Mouse (Mus musculus) heart, embryonic 13.5 days (tissue): Measurements from ENCODE around the gene Deup1. TPM values are rescaled to one million over a fixed set of nuclear protein-coding genes. Genes with fewer than 3 reads are reported as not detected.
"Not testable (repeated sequence)": the region's sequence is repeated elsewhere in the genome, so short reads cannot be mapped to it uniquely, and the experiment has no call there.

Experiments
- ATAC-seq: fragments of 200-750 bp; cut with Nextera tagmentation; 2 replicates; pipeline ENCODE4 v1.8.0; 2017; ENCODE audit warnings: moderate TSS enrichment; ENCODE audit not compliant: insufficient number of reproducible peaks, low FRiP score, low TSS enrichment; ENCODE audit errors: extremely low read depth
- H3K27ac ChIP-seq: fragments of 300-500 bp; sonication (generic); replicated peaks from 2 replicates; pipeline ENCODE4 v1.5.1; 2015; ENCODE audit warnings: moderate library complexity, mild to moderate bottlenecking, inconsistent platforms
- H3K27me3 ChIP-seq: fragments of 300-500 bp; sonication (generic); replicated peaks from 2 replicates; pipeline ENCODE4 v1.6.1; 2015; ENCODE audit warnings: mild to moderate bottlenecking, inconsistent platforms
- H3K36me3 ChIP-seq: fragments of 300-500 bp; sonication (generic); 2 replicates; pipeline ENCODE4 v1.6.1; 2015; ENCODE audit warnings: mild to moderate bottlenecking, inconsistent platforms
- H3K4me1 ChIP-seq: fragments of 300-500 bp; sonication (generic); 2 replicates; pipeline ENCODE4 v1.6.1; 2015; ENCODE audit warnings: inconsistent platforms
- H3K4me2 ChIP-seq: fragments of 300-500 bp; sonication (generic); 2 replicates; pipeline ENCODE4 v1.6.1; 2015; ENCODE audit warnings: inconsistent platforms, mild to moderate bottlenecking, moderate library complexity
- H3K4me3 ChIP-seq: fragments of 300-500 bp; sonication (generic); 2 replicates; pipeline ENCODE4 v1.5.1; 2015; ENCODE audit warnings: moderate library complexity, mild to moderate bottlenecking, inconsistent platforms
- H3K9ac ChIP-seq: fragments of 300-500 bp; sonication (generic); 2 replicates; pipeline ENCODE4 v1.6.1; 2015; ENCODE audit warnings: inconsistent platforms, mild to moderate bottlenecking, moderate library complexity
- H3K9me3 ChIP-seq: fragments of 300-500 bp; sonication (generic); 2 replicates; pipeline ENCODE4 v1.6.1; 2016; ENCODE audit warnings: inconsistent platforms
- WGBS: fragments of 180-500 bp; shearing (Covaris S2); methylation state at CpG from one replicate; pipeline ENCODE4 v1.1.7; 2015; ENCODE audit warnings: mixed read lengths; 5-methylcytosine and 5-hydroxymethylcytosine counted together
- polyA plus RNA-seq: library from polyadenylated mRNA; unstranded; fragments of >200 nt; fragmentation: Nextera tagmentation; extraction: Ambion mirVana; gene quantifications from 2 replicates; pipeline ENCODE4 v1.2.1, GENCODE M21; 2015

Gene Deup1
- polyA plus RNA-seq, 1 experiment from 2014 or later: 0.15 TPM

DNA sequence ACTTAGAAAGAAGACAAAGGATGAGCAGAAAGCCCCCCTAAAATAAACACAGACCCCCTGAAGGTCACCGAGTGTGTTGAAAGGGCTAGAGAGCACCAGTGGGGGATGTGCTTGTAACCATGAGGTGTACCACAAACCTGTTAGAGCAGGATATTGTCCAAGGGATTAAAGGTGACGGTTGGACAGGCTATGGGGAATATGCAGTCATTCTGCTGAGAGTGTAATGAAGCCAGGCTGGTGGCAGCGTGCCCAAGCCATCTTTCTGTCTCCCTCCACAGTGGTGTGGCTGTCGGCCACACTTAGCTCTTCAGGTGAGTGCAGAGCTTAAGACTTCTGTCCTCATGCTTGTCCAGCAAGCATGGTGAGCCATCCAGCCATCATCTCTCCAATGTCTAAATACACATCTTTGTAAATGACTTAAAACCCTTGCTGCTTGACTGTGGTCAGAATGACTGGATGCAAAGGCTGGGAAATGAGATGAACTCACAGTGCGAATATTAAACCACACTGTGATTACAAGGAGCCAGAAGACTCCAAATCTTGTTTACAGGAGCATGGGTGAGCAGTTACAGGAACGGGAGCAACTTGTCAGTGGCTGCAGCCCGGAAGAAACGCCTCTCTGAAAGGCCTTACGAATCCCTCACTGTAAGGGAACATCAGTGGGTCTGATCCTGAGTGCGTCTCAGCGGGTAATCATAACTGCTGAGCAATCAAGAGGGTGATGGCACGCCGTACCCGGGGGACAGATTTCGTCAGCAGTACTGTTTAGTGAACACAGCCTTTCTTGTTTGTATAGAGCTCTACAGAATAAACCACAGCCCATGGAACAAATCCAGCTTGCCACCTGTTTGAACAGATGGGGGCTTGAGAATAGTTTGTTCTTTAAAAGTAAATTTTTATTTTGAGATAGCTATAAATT, 75.5 kb downstream of the Deup1 start:
- Histone ChIP-seq H3K4me2 (no peak overlapping the region), H3K4me1 (no peaks in the 10 kb centered on the region), H3K36me3 (no peaks in the 10 kb centered on the region), H3K9me3 (no peaks in the 10 kb centered on the region), H3K27me3 (no peaks in the 10 kb centered on the region), H3K4me3 (no peak overlapping the region), H3K27ac (no peak overlapping the region), H3K9ac (no peak overlapping the region)
- WGBS: 69% methylated on average over 15 of the region's 15 CpGs
- no peak for ATAC-seq

DNA sequence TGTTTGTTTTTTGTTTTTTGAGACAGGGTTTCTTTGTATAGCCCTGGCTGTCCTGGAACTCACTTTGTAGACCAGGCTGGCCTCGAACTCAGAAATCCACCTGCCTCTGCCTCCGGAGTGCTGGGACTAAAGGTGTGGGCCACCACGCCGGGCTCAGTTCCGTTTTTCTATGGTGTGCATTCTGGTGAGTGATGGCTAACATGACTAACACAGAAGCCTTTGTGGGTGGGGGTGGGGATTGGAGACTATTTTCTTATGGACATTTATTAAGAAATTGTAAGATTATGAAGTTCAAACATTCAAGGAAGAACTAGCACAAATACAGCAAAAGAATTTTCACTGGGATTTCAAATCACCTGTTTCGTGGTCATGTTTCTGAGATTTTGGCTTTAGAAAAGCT, 76.7 kb downstream of the Deup1 start:
- WGBS: 83% methylated on average over 6 of the region's 6 CpGs
- not testable (repeated sequence) for H3K4me2 ChIP-seq, H3K36me3 ChIP-seq, H3K27me3 ChIP-seq, H3K9ac ChIP-seq, ATAC-seq, H3K4me1 ChIP-seq, H3K27ac ChIP-seq, H3K9me3 ChIP-seq, H3K4me3 ChIP-seq

DNA sequence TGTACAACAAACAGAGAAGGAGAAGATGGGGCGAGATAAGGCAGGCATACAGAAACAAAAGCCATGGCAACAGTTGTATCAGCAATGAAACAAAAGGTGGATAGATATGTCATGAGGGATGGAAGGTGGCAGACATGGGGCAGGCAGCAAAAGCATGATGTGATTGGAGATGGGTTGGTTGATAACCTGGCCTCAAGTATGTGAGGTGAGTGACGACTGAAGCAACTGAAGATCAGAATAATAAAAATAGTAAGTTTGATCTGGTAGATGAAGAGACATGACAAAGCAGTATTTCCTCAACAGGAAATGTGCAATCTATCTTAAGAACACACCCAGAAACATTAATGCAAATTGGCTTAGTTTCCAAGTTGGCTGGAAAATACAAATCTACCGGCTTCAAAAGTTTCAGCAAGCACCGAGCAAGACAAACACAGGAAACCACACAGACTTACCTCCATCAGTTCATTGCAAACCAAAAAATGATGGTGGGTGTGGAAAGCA, 77.2 kb downstream of the Deup1 start:
- Histone ChIP-seq H3K9me3 (no peaks in the 10 kb centered on the region), H3K4me3 (no peak overlapping the region), H3K27me3 (no peaks in the 10 kb centered on the region), H3K4me2 (no peak overlapping the region), H3K27ac (no peak overlapping the region), H3K36me3 (no peaks in the 10 kb centered on the region), H3K9ac (no peak overlapping the region), H3K4me1 (no peaks in the 10 kb centered on the region)
- no peak for ATAC-seq
- 80% methylated on average over 4 of the region's 4 CpGs for WGBS

DNA sequence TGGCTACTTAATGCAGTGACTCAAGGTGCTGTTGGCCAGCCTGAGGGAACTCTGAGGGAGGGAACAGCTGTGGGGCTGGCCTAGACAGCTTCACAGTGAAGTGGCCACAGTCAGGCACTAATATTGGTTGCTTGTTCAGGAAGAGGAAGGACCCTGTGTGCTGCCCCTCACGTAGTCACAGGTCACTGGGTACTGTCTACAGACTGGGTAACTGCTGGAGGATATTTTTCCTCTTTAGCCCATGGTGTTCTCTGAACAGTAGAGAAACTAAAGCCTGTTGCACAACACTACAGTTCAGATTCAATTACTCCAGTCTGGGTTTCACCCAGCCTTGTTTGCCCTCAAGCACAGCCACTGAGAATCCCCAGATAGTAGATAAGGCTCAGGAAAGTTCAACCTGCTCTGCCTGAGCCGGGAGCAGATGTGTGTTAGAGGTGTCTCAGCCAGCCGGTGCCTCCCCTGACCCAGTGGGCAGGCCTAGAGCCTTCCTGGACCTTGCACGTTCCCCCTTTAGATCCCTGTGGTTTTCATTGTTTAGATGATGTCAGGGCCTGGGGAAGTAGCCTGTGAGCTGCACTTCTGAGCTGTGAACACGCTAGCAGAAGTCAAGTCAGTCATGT, 85.9 kb downstream of the Deup1 start:
- Histone ChIP-seq H3K9me3 (no peaks in the 10 kb centered on the region), H3K9ac (no peak overlapping the region), H3K36me3 (peaks cover 3% of the 10 kb centered on the region; the same call in 1 of the 2 replicates), H3K4me2 (no peak overlapping the region), H3K4me1 (peaks cover 10% of the 10 kb centered on the region), H3K4me3 (no peak overlapping the region), H3K27me3 (no peaks in the 10 kb centered on the region), H3K27ac (no peak overlapping the region)
- ATAC-seq: no peak
- WGBS: 40% methylated on average over 5 of the region's 5 CpGs

DNA sequence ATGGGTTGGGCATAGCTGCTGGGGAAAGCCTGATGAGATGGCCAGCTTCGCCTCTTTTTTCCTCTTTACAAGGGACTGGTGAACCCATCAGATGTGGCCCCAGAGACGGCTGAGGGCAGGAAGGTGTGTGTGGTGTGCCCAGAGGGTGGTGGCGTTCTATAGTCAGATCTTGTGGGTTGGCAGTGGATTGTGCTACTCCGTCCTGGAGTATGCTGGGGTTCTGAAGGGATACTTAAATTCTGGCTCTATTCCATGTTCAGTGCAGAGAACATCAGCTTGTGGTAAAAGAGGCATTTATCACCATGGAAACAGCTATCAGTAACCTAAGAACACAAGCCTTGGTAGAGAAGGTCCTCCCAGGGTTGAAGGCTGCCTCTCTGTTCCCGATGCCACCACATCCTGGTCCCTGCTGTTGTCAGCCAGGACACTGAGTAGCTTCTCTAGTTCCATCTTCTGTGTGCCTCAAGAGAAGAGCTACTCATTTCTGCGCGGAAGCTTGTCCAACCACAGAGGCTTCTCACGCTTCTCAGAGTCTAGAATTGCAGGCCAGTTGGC, 88.7 kb downstream of the Deup1 start:
- Histone ChIP-seq H3K27me3 (no peaks in the 10 kb centered on the region), H3K9ac (no peak overlapping the region), H3K9me3 (no peaks in the 10 kb centered on the region), H3K4me1 (peaks cover 33% of the 10 kb centered on the region), H3K4me3 (no peak overlapping the region), H3K4me2 (no peak overlapping the region), H3K27ac (no peak overlapping the region), H3K36me3 (peaks cover 3% of the 10 kb centered on the region; the same call in 1 of the 2 replicates)
- no peak for ATAC-seq
- WGBS: 78% methylated on average over 8 of the region's 8 CpGs

DNA sequence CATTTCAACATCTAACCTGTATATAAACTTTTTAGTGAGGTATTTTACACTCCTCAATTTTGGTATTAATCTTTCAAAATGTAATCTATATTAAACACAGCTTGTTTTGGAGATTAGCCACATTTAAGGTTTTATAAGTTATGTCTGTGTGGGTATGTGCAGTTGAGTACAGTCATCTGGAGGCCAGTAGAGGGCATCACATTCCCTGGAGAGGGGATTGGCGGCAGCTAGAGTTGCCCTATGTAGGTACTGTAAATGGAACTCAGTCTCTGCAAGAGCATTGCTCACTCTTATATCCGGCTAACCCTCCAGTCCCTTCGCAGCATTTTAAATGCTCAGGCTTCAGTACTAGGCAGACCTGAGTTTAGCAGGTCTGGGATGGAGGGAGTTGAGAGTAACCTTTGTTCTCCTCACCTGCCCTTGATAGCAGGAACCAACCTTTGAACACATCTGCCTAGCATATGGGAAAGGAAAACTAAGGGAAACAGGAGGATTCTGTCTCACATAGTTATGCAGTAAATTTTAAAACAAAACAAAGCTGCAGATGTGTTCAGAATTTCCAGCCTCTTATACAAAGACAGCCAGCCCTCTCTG, 90.2 kb downstream of the Deup1 start:
- Histone ChIP-seq H3K4me3 (no peak overlapping the region), H3K9ac (no peak overlapping the region), H3K27me3 (no peaks in the 10 kb centered on the region), H3K4me2 (no peak overlapping the region), H3K27ac (no peak overlapping the region), H3K36me3 (peaks cover 3% of the 10 kb centered on the region; the same call in 1 of the 2 replicates), H3K4me1 (peaks cover 43% of the 10 kb centered on the region), H3K9me3 (no peaks in the 10 kb centered on the region)
- WGBS: 87% methylated on average over 3 of the region's 3 CpGs
- no peak for ATAC-seq

DNA sequence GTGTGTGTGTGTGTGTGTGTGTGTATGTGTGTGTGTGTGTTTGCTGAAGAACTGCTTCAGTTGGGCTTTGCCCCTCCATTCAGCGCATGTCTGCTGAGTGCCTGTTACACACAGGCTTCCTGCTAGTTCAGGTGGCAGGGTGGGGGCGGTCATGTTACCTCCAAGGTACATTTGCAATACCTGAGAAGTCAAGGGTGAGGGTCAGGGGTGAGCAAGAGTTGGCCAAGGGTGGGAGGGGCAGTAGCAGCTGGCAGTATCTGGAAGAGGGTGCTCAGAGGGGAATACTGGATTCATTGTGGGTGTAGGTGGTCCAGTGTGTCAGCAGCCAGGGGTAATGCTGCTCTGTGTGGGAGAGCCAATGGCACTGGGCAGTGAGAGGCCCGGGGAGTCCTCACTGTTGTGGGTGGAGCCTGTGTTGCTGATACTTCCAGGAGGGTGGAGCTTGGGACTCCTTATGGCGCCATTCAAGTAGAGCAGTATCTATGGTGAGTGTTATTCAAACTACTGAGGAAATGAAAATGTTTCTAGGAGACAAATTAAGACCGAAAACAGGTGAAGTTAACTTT, 90.8 kb downstream of the Deup1 start:
- H3K9ac ChIP-seq: no peak overlapping the region
- H3K36me3 ChIP-seq: peaks cover 3% of the 10 kb centered on the region; the same call in 1 of the 2 replicates
- no peak overlapping the region for H3K4me3 ChIP-seq
- H3K9me3 ChIP-seq: no peaks in the 10 kb centered on the region
- H3K4me1 ChIP-seq: peaks cover 37% of the 10 kb centered on the region
- H3K4me2 ChIP-seq: no peak overlapping the region
- no peak for ATAC-seq
- no peaks in the 10 kb centered on the region for H3K27me3 ChIP-seq
- H3K27ac ChIP-seq: no peak overlapping the region
- WGBS: 86% methylated on average over 5 of the region's 5 CpGs

DNA sequence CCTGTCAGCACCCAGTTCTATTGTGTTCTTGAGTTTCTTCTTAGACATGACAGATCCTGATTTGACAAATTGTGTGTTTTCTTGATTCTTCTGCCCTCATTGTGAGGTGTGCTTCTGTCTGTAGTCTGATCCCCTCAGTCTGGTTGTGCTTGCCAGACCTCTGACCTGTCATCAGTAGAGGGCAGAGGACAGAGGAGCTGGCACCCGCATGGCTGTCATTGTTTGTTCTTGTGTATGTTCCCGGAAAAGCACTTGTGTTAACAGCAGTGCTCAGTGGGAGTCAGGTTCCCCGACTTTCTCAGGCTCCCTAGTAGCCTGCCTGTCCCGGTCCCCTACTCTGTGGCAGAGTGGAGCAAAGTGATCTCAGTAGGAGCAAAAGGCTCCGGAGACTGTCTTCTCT, 92.3 kb downstream of the Deup1 start:
- Histone ChIP-seq H3K27me3 (0 out of 2 replicates have a peak, but pooled peaks cover 4% of the 10 kb centered on the region), H3K36me3 (peaks cover 3% of the 10 kb centered on the region; the same call in 1 of the 2 replicates), H3K4me3 (no peak overlapping the region), H3K4me1 (peaks cover 37% of the 10 kb centered on the region), H3K4me2 (no peak overlapping the region), H3K9me3 (no peaks in the 10 kb centered on the region), H3K9ac (0 out of 2 replicates have a peak overlapping the region, but pooled peaks have one; percentile 50), H3K27ac (0 out of 2 replicates have a peak overlapping the region, but pooled peaks have one; percentile 48)
- ATAC-seq: no peak
- 36% methylated on average over 5 of the region's 5 CpGs for WGBS

DNA sequence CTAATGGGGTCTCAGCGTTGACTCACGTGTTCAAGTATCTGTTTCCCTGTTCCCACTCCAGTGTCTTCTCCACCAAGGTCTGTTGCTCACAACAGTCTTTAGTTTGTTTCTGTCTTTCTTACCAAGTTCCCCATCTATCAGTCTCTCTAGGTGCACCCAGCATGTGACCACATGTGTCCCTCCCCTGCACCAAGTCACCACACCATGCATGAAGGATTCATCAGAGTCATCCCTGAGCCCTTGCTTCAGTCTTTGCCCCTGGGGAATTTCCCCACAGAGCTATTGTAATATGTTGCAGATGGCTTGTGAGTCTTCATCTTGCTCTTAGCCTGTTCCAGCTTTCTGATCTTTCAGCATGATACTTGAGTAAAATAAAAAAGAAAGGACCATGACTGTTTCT, 93.6 kb downstream of the Deup1 start:
- Histone ChIP-seq H3K36me3 (no peaks in the 10 kb centered on the region), H3K9ac (no peak overlapping the region), H3K9me3 (no peaks in the 10 kb centered on the region), H3K4me1 (peaks cover 50% of the 10 kb centered on the region), H3K27ac (no peak overlapping the region), H3K27me3 (peaks cover 4% of the 10 kb centered on the region; the same call in 1 of the 2 replicates), H3K4me3 (no peak overlapping the region), H3K4me2 (no peak overlapping the region)
- WGBS: 66% methylated on average over 2 of the region's 2 CpGs
- no peak for ATAC-seq

DNA sequence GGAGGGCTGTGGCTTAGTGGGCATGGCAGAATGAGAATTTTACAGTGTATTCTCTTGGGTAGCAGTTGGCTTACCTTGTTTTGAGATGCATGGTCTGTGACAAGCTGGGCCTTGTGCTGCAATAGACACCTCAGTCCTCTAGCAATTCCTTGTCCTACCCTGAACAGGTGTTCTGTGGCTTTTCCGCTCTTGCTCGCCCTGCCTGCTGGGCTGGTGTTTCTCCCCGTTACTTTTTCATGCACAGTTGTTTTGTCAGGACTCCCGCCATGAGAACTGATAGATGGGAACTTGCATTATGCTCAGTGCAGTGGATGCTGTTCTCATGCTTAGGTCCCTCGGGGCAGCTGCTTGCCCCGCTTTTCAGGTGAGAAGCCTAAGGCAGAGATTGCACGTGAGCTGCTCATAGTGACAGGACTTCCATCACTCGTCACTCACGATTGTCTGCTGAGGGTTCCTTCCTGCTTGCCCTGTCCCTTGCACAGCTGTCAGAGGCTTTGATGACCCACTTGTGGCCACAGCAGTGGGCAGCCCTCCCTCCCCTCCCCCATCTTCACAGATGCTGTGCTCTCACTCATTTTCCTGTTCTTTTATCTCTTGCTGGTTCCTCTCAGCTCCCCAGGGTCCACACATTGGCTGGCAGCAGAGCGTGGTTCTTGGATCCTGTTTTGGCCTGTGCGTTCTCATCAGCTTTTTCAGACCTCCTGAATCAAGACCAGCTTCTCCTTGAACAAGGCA, 94.2 kb downstream of the Deup1 start:
- Histone ChIP-seq H3K4me1 (peaks cover 56% of the 10 kb centered on the region), H3K27ac (no peak overlapping the region), H3K9ac (no peak overlapping the region), H3K36me3 (no peaks in the 10 kb centered on the region), H3K9me3 (no peaks in the 10 kb centered on the region), H3K4me2 (no peak overlapping the region), H3K27me3 (peaks cover 4% of the 10 kb centered on the region; the same call in 1 of the 2 replicates), H3K4me3 (no peak overlapping the region)
- ATAC-seq: no peak
- WGBS: 51% methylated on average over 11 of the region's 11 CpGs
